Mouse (Mus musculus): ENCODE measurements around the gene Rpp25. TPM values are rescaled to one million over a fixed set of nuclear protein-coding genes. Genes with fewer than 3 reads are reported as not detected.

The Rpp25 gene
- total RNA-seq (2021), result 10 to 100 TPM; 11.5 to 11.7 TPM
- long read RNA-seq, transcript Rpp25-201 (1 exons, 1,423 nt), result major isoform, 13 of 13 reads
- long read RNA-seq, partial matches to known transcripts, result 0 of 13 reads
- long read RNA-seq, other reads (novel, unspliced or antisense), result 0 of 13 reads

- peak; percentile 24 to 45 for DNase-seq (ENCODE audit: low spot score in 2 of 2)
Observed at GRCm38 (mm10) chr9:57503622-57504380, at the start of gene Rpp25. Gene Rpp25, plus strand, starts transcription at chr9:57504026.

DNA sequence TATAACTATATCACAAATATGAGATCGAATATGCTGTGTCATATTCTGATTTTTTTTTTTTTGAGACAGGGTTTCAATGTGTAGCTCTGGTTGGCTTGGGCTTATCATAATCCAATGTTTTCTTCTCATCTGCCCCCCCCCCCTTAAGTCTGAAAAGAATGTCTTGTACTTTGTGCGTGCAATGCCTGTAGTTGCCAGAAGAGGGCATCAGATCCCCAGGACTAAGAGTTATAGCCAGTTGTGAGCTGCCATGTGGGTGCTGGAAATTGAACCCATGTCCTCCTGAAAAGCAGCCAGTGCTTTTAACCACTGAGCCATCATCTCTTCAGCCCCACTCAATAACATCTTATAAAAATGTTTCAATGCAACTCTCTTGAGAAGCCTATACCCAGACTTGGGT lies 44.1 kb upstream of the Rpp25 start:
- no peak for DNase-seq (ENCODE audit: low spot score in 2 of 2)

- DNase-seq (ENCODE audit: low spot score in 2 of 2), result no peak
Observed at GRCm38 (mm10) chr9:57462866-57463265, 41.0 kb upstream of the Rpp25 start.

DNA sequence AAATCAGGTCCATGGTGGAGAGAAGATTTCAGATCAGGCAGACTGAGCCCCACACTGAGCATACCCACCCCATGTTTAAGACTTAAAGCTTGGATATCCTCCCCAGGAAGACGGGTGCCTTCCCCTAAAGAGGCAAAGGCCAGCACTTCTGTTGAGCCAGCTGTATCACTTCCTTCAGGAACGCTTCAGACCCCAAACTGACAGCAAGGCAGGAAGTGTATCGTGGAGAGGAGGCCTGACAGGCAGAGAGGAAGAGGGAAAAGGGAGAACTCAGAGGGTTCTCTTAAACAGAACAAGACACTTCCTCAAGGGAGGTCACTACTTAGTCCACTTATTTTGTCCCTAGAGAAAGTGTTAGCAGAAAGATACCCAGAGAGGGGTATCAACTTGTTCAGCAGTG lies 37.7 kb upstream of the Rpp25 start:
- no peak for DNase-seq (ENCODE audit: low spot score in 2 of 2)

DNA sequence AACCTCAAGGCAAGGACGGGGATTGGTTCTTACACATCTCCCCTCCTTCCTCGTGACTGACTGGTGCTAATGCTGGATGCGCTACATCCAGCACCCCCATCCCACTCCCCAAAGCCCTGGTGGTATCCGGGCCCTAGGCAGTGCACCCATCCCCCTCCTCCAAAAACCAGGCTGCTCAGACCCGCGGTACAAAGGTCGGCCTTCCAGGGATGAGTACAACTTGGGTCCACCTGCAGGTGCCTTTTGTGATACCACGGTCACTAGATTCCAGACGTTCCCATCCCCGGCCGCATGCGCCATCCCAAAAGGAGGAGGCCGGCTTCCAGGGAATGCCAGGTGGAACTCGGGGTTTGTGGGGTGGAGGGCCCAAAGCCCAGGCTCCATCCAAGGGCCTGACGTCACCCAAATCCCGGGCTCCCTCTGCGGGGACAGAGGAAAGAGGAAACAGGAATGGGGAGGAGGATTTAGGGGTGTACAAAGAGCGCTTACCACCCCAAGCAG lies 36.5 kb upstream of the Rpp25 start:
- DNase-seq (ENCODE audit: low spot score in 2 of 2), result peak; percentile 55 to 60

DNA sequence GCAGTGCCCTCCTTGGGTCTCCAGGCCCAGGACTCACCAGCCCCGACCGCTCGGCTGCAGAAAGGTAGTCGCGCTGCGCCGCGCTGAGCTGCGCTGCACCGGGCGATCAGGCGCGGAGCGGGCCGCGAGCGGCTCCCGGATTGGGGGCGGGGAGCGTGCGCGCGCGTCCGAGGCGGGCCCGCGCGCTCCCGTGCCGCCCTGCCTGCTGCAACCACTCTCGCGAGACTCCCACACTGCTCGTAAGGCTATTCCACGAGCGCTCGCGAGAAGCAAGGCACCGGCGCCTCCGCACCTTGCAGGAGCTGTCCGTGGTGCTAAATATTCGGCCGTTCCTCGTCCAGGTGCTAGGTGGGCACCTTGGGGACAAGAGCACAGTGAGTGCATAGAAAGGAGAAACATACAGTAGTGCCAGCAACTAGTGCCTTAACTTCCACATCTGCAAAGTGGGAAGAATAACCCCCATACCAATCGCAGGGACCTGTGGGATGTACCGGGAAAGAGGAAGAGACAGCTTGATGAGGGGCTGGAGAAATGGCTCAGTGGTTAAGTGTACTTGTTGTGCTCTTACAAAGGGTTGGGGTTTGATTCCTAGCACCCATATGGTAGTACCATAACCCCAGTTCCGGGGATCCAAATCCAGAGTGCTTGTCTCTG lies 35.8 kb upstream of the Rpp25 start, which contains the start of gene Scamp5:
Scamp5 (minus strand) TSS at position 165 of the 654 bp plus-strand sequence.
- DNase-seq (ENCODE audit: low spot score in 2 of 2), result peak; percentile 86 to 92

DNA sequence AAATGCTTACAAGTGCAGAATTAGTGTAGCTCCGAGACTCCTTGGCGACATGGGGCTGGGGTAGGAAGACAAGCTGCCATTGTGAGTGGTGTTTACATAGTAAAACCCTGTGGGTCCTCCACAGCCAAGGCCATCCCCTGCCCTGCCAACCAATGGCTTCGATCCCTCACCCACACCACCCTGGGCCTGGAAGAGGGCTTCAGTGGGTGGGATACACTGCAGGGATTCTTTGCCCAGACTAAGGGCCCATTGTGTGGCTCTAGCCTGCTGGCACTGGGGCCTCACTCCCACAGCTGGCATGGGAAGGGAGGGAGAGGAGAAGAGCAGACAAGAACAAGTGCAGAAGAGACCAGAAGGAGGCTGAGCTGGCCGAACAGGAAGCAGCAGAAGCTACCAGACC lies 34.9 kb upstream of the Rpp25 start:
- DNase-seq (ENCODE audit: low spot score in 2 of 2), result peak; percentile 46 to 60

DNA sequence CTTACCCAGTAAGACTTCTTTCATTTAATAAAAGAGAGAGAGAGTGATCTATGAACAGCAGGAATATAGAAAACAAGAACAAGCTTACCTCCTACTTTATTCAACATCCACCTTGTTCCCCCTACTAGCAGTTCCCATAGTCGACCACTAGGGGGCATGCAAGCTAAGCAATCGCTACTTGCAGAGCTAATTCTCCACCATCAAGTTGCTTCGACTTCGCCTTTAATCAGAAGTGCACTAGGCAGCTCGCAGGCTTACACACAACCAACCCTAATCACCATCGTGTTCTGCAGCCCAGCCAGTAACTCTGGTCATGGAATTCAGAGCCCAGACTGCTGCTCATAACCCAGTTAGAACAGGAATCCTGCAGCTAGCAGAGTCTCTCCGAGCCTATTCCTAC lies 18.1 kb upstream of the Rpp25 start:
- DNase-seq (ENCODE audit: low spot score in 2 of 2), result peak; percentile 88 to 92

DNA sequence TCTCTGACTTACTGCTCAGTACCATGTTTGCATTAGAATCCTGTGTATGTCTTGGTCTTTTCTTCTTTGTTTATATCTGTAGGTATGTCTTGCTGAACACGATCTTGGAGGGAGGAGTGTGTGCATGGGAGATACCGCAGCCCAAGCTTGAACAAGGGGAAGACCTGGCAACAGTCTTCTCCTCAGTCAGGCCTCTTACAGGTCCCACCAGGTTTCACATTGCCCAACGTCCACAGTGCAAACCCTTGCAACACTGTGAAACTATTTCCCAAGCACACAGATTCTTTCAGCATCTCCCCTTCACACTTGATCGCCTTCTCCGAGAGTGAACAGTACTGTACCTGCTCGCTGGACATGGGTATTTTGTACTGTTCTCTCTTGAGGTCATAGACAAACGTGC lies 16.0 kb upstream of the Rpp25 start:
- DNase-seq (ENCODE audit: low spot score in 2 of 2), result no peak

GRCm38 (mm10) chr9:57493532-57493931 lies 10.3 kb upstream of the Rpp25 start:
- DNase-seq (ENCODE audit: low spot score in 2 of 2), result no peak

DNA sequence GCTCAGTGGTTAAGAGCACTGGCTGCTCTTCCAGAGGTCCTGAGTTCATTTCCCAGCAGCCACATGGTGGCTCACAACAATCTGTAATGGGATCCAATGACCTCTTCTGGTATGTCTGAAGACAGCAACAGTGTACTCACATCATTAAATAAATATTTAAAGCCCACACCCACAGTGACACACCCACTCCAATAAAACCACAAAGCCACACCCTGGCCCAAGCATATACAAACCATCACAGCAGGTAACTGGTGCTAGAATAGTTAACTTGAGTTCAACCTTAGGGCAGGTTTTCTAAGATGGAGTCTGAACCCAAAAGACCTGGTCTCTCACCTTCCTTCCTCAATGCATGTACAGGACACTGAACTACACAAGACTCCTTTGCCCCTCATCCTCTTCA lies 8.9 kb upstream of the Rpp25 start:
- no peak for DNase-seq (ENCODE audit: low spot score in 2 of 2)

DNA sequence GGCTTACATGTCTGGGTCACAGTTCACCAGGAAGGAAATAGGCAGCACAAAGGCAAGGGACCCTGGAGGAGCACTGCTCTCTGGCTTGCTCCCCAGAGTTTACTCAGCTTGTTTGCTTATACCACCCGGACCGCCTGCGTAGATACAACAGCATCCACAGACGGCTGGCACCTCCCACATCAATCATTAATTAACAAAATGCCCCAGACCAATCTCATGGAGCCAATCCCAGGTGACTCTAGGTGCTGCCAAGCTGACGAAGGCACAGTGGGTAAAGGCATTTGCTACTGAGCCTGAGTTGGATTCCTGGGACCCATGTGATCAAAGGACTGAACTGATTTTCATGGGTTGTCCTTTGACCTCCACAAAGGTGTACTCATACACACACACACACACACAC lies 6.6 kb upstream of the Rpp25 start:
- DNase-seq (ENCODE audit: low spot score in 2 of 2), result no peak

DNA sequence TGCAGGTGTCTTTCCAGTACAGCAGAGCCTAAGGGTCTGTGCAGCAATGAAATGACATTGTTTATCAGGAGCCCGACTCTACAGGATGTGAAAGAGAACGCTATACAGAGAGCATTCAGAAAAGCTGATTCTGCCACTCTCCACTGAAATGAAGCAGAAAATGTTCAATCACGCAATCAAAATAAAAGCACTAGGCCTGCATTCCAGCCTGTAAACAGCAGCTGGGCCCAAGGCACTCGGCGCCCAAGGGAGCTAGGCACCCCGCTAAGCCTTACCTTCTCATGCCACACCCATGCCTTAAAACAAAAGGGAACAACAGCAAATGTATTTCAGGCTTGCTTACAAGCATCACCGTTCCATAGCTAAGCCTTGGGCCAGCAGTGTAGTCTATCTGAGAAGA lies 5.3 kb upstream of the Rpp25 start:
- no peak for DNase-seq (ENCODE audit: low spot score in 2 of 2)

GRCm38 (mm10) chr9:57501452-57501851 lies 2.4 kb upstream of the Rpp25 start:
- DNase-seq (ENCODE audit: low spot score in 2 of 2), result no peak

DNA sequence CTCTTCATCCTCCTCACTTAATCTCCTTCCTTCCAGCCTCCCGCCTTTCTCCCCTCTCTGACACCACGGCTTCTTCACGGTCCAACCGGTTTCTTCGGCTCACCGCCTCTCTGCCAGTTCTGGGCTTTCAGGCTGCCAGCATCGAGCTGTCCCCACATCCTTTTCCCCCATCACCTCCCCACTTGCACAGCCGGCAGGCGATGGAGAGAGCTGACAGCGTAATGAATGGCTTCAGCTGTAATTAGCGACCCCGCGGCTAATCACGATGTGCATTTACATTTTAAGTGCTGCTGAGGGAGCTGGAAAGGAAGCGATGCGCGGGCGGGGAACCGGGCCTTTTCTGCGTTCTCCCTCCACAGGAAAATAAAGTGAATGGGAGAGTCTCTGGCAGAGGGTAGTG lies 2.0 kb upstream of the Rpp25 start:
- peak; percentile 32 to 49 for DNase-seq (ENCODE audit: low spot score in 2 of 2)

DNA sequence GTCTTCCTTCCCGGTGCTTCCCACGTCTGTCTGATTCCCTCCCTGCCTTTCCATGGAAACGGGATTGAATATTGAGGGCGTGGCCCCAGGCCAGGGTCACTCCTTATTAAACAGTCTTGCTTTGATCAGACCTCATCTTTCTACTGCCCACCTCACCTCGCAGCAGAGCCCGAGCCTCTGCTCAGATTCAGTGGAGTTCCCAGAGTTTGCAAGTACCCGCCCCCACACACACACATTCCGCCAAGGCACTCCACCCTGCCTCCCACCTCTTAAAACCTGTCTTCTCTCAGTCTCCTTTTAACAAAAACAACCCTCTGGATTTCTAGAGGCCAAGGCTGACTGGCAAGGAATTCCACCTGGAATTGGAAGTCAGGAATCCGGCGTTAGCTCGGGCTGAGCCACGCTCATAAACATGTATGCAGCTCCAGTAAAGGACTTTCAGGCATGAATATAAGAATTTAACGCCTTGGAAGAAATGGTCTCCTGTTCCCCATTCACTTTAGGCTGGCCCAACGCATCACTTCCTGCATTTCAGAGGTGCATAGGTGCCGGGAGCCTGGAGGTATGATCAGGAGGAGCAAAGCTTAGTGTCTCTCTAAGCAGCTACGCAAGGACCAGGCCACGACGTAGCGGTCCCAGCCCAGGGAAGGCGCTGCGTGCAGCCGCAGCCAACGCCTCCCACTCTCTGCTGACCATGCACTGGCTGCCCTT lies 760 bp upstream of the Rpp25 start:
- no peak for DNase-seq (ENCODE audit: low spot score in 2 of 2)

DNA sequence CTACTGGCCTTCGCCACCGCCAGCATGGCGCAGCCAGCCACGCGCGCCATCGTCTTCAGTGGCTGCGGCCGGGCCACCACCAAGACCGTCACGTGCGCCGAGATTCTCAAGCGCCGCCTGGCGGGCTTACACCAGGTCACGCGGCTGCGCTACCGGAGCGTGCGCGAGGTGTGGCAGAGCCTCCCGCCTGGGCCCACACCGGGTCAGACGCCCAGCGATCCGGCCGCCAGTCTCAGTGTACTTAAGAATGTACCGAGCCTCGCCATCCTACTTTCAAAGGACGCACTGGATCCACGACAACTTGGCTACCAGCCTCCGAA lies 515 bp downstream of the Rpp25 start:
- DNase-seq (ENCODE audit: low spot score in 2 of 2), result peak; percentile 54 to 63

DNA sequence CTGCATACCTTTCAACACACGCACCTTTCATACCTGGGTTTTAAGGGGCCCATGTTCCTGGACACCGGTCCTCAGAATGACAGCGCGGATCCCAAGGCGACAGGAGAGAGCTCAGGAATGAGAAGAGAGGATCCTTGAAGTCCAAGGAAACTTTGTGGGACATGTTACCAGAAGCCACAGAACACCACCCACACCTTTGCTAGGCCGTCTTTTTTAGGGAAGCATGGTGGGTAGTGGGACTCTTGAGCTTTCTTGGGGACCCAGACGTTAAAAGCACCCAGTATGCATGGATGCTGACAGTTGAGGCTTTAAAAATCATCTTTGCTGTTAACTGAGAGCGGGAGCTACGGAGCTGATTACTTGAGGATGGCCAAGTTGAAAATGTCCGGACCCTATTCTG lies 1.1 kb downstream of the Rpp25 start:
- DNase-seq (ENCODE audit: low spot score in 2 of 2), result no peak

DNA sequence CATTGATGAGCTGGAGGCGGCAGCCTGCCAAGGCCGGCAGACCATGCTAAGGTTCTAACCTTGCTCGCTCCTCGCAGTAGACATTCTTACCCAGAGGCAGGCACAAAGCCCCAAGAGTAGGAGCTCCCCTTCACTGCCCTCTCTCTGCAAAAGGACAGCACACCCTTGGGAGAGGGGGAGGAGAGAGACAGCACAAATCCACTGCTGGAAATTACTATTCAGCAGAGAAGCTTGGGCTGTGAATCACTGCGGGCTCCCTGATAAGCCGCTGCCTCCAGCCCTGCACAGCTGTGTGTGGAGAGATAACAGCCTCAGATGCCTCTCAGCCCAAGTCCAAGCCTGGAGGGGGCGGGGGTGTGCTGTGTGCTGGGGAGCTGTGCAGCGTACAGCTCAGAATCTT lies 1.9 kb downstream of the Rpp25 start:
- DNase-seq (ENCODE audit: low spot score in 2 of 2), result peak in 1 of 2 experiments; percentile 31

- DNase-seq (ENCODE audit: low spot score in 2 of 2), result no peak
Observed at GRCm38 (mm10) chr9:57510577-57510976, 6.8 kb downstream of the Rpp25 start.

DNA sequence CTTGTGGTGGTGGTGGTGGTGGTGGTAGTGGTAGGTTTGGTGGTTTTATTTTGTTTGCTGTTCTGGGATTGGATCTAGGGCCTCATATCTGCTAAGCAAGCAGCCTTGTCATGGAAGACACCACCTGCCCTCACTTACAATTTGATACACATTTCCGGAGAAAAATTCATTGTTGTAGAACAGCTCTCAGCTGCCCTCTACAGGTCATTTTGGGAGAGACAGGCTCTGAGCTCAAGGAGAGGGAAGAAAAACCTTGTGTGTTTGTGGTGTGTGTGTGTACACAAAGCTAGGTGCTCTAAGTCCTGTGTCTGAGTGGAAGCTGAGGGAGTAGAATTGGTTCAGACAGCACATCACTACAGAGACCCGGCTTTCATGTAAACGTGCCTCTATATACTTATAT lies 13.3 kb downstream of the Rpp25 start:
- peak; percentile 75 to 76 for DNase-seq (ENCODE audit: low spot score in 2 of 2)

Measured in layer of hippocampus, postnatal 10 days (tissue).